Mouse (Mus musculus): ENCODE data around the gene Dusp27. TPM values are rescaled to one million over a fixed set of nuclear protein-coding genes. Genes with fewer than 3 reads are reported as not detected.

Dusp27 gene
- polyA plus RNA-seq, 1 experiment from 2014 or later = 4.7 TPM

DNA sequence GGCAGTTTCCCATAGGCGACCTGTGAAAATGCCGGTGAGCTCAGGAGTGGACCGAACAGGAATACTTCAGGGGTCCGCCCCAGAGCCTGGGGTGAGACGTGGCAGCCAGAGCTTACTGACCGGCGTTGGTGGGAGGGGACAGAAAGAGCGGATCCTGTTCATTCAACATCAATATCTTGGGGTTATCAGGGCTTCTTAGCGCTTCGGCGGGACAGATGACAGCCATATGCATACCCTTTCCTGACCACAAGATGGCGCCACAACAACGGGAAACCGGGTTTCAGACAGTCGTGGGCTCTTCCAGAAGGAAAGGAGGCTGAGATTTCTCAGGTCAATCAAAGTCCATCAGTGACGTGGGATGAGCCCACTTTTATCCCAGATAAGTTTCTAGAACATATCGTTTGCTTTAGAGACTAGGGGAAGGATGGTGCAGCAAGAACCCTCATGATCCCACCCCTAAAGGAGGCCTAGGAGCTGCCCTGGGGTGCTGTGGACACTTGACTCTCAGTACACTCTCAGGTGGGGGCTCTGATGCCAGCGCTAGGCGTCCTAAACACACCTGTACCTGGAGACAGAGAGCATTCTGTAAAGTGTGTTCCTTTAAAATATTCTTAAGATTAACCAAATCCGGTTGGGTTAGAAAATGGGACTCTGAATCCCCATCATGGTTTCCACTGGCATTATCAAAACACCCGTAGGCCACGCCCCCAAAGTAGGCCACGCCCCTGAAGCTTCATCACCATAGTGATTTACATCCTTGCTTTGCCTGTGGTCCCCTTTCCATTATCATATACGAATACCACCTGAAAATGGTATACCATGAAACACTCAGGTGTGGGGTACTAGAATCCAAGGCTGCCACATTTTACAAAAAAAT, 33.1 kb upstream of the Dusp27 start:
- H3K4me1 ChIP-seq (ENCODE audit: control insufficient read depth, insufficient read depth, low read length) = no peaks in the 10 kb centered on the region
- no peaks in the 10 kb centered on the region for H3K9me3 ChIP-seq (ENCODE audit: control insufficient read depth, low read length)
- H3K4me2 ChIP-seq (ENCODE audit: low read depth) = peak overlapping the region; percentile 28
- DNase-seq (ENCODE audit: low spot score) (peak; percentile 83), ATAC-seq (ENCODE audit: insufficient read depth, low FRiP score, low TSS enrichment) (peak; percentile 64; the same call in 1 of the 2 replicates)
- no peak overlapping the region for H3K9ac ChIP-seq (ENCODE audit: low read length)
- H3K27ac ChIP-seq (ENCODE audit: low read depth, low read length) = no peak overlapping the region
- H3K27me3 ChIP-seq (ENCODE audit: control insufficient read depth, insufficient read depth, low read length) = no peaks in the 10 kb centered on the region; the same call in 1 of the 2 replicates
- H3K36me3 ChIP-seq (ENCODE audit: control insufficient read depth, insufficient read depth, low read length) = no peaks in the 10 kb centered on the region
- H3K4me3 ChIP-seq (ENCODE audit: low read depth, low read length) = no peak overlapping the region
- WGBS = 17% methylated on average over 24 of the region's 24 CpGs

- 58% methylated on average over 5 of the region's 5 CpGs for WGBS
- Histone ChIP-seq H3K4me1 (ENCODE audit: control insufficient read depth, insufficient read depth, low read length) (no peaks in the 10 kb centered on the region), H3K9me3 (ENCODE audit: control insufficient read depth, low read length) (no peaks in the 10 kb centered on the region), H3K4me2 (ENCODE audit: low read depth) (peak overlapping the region; percentile 28), H3K4me3 (ENCODE audit: low read depth, low read length) (no peak overlapping the region), H3K27ac (ENCODE audit: low read depth, low read length) (no peak overlapping the region), H3K9ac (ENCODE audit: low read length) (no peak overlapping the region), H3K27me3 (ENCODE audit: control insufficient read depth, insufficient read depth, low read length) (peaks cover 4% of the 10 kb centered on the region; the same call in 1 of the 2 replicates), H3K36me3 (ENCODE audit: control insufficient read depth, insufficient read depth, low read length) (no peaks in the 10 kb centered on the region)
- DNase-seq (ENCODE audit: low spot score) = no peak
- ATAC-seq (ENCODE audit: insufficient read depth, low FRiP score, low TSS enrichment) = no peak
Measured at GRCm38 (mm10) chr1:166160111-166160510, 32.4 kb upstream of the Dusp27 start.

DNA sequence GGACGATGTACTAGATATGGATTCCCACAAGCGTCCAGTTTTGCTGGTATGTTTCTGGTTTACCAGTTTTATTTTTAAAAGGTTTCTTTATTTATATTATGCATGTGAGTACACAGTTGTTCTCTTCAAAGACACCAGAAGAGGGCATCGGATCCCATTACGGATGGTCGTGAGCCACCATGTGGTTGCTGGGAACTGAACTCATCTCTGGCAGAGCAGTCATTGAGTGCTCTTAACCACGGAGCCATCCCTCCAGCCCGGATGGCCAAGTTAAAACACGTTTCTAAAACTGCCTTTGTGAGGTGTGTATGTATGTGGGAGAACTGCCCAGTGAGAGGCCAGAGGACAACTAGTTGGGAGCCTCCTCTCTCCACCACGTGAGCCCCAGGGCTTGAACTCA, 30.9 kb upstream of the Dusp27 start:
- ATAC-seq (ENCODE audit: insufficient read depth, low FRiP score, low TSS enrichment) (no peak), DNase-seq (ENCODE audit: low spot score) (no peak)
- no peak overlapping the region for H3K9ac ChIP-seq (ENCODE audit: low read length)
- no peaks in the 10 kb centered on the region for H3K9me3 ChIP-seq (ENCODE audit: control insufficient read depth, low read length)
- H3K4me1 ChIP-seq (ENCODE audit: control insufficient read depth, insufficient read depth, low read length) = no peaks in the 10 kb centered on the region
- WGBS = 72% methylated on average over 9 of the region's 9 CpGs
- no peak overlapping the region for H3K4me2 ChIP-seq (ENCODE audit: low read depth)
- H3K27me3 ChIP-seq (ENCODE audit: control insufficient read depth, insufficient read depth, low read length) = peaks cover 8% of the 10 kb centered on the region; the same call in 1 of the 2 replicates
- H3K27ac ChIP-seq (ENCODE audit: low read depth, low read length) = no peak overlapping the region
- H3K4me3 ChIP-seq (ENCODE audit: low read depth, low read length) = no peak overlapping the region
- no peaks in the 10 kb centered on the region for H3K36me3 ChIP-seq (ENCODE audit: control insufficient read depth, insufficient read depth, low read length)

DNA sequence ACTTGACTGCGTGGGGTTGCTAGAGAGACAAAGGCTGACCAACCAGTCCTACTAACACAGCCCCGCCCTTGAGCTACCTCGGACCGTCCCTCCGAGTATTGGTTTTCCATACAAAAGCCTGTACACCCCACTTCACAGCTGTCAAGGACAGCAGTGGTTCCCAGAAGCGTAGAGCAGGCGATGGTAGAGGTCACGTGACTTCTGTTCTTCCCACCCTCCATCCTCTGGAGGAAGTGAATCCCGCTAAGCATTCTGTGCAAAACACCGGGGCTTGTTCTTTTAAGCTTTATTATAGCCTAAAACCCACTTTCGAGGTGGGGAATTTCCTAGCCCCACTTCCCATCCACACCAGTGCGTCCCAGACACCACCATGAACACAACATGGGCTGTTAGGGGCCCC, 30.0 kb upstream of the Dusp27 start:
- 85% methylated on average over 12 of the region's 12 CpGs for WGBS
- Histone ChIP-seq H3K9me3 (ENCODE audit: control insufficient read depth, low read length) (no peaks in the 10 kb centered on the region), H3K4me2 (ENCODE audit: low read depth) (no peak overlapping the region), H3K4me1 (ENCODE audit: control insufficient read depth, insufficient read depth, low read length) (no peaks in the 10 kb centered on the region), H3K27me3 (ENCODE audit: control insufficient read depth, insufficient read depth, low read length) (peaks cover 8% of the 10 kb centered on the region; the same call in 1 of the 2 replicates), H3K36me3 (ENCODE audit: control insufficient read depth, insufficient read depth, low read length) (no peaks in the 10 kb centered on the region), H3K27ac (ENCODE audit: low read depth, low read length) (no peak overlapping the region), H3K9ac (ENCODE audit: low read length) (no peak overlapping the region), H3K4me3 (ENCODE audit: low read depth, low read length) (no peak overlapping the region)
- ATAC-seq (ENCODE audit: insufficient read depth, low FRiP score, low TSS enrichment) (no peak), DNase-seq (ENCODE audit: low spot score) (no peak)

DNA sequence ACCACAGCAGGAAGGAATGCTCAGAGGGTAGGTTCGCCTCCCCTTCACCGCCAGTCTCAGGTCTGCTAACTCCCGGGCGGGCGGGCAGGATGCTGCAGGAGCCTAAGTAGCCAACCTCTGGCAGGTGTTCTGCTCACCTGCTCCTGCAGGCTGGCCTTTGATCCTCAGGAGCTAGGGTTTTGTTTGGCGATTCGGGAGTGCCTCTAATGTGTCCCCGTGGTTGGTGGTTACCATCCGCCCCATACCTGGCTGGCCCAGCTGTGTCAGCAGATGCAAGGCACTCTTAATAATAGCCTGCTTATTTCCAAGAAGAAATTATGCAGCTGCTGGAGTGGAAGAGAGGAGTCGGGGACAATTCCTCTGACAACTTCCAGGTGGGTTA, 27.4 kb upstream of the Dusp27 start:
- no peak for DNase-seq (ENCODE audit: low spot score)
- Histone ChIP-seq H3K4me1 (ENCODE audit: control insufficient read depth, insufficient read depth, low read length) (peaks cover 4% of the 10 kb centered on the region; the same call in 1 of the 2 replicates), H3K27ac (ENCODE audit: low read depth, low read length) (no peak overlapping the region), H3K9ac (ENCODE audit: low read length) (no peak overlapping the region), H3K9me3 (ENCODE audit: control insufficient read depth, low read length) (no peaks in the 10 kb centered on the region), H3K27me3 (ENCODE audit: control insufficient read depth, insufficient read depth, low read length) (peaks cover 8% of the 10 kb centered on the region; the same call in 1 of the 2 replicates), H3K4me3 (ENCODE audit: low read depth, low read length) (no peak overlapping the region), H3K4me2 (ENCODE audit: low read depth) (no peak overlapping the region), H3K36me3 (ENCODE audit: control insufficient read depth, insufficient read depth, low read length) (no peaks in the 10 kb centered on the region)
- no peak for ATAC-seq (ENCODE audit: insufficient read depth, low FRiP score, low TSS enrichment)
- WGBS = 47% methylated on average over 10 of the region's 10 CpGs

DNA sequence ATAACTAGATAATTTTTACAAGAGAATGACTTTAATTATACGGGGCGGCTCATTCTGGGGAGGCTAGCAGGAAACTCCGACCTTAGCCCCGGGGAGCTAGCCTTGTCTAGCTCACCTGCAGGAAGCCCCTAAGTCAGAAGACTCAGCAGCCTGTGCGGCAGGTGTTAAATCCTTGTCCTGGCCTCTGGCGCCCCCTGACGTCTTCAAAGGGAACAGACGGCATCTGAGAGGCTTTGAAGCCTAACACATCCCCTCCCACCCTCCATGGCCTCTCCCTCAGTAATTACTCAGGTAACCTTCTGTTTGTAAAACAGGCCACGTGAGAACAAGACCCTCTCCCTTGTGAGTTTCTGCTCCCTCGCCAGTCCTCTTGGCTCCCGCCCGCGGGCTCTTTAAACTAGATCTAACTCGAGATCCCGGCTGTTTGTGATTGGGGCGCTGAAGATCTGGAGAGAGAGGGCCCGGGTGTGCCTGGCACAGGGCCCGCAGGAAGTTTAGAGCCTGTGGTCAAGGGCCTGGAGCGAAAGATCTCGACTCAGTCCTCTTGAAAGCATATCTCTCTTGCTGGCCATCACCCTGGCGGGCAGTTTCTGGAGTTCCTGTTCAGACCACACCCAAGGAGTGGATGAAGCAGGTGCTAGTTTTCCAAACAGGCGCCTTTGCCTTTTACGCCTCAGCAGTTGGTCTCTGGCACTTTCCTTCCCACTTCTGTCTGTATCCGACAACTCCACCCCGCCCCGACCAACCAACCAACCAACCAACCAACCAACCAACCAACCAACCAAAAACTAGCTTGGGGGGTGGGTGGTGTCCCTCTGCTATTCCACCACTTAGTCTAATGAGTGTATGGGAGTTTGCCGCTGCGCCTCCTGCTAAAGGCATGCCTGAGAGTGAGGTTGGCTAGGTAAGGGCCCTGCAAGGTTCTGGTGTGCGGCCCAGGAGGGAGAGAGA, 26.7 kb upstream of the Dusp27 start:
- ATAC-seq (ENCODE audit: insufficient read depth, low FRiP score, low TSS enrichment) (peak; percentile 40; the same call in 1 of the 2 replicates), DNase-seq (ENCODE audit: low spot score) (peak; percentile 77)
- Histone ChIP-seq H3K9me3 (ENCODE audit: control insufficient read depth, low read length) (no peaks in the 10 kb centered on the region), H3K36me3 (ENCODE audit: control insufficient read depth, insufficient read depth, low read length) (no peaks in the 10 kb centered on the region), H3K4me2 (ENCODE audit: low read depth) (0 out of 2 replicates have a peak overlapping the region, but pooled peaks have one; percentile 10), H3K27ac (ENCODE audit: low read depth, low read length) (no peak overlapping the region), H3K9ac (ENCODE audit: low read length) (no peak overlapping the region), H3K4me1 (ENCODE audit: control insufficient read depth, insufficient read depth, low read length) (peaks cover 4% of the 10 kb centered on the region; the same call in 1 of the 2 replicates), H3K27me3 (ENCODE audit: control insufficient read depth, insufficient read depth, low read length) (peaks cover 8% of the 10 kb centered on the region; the same call in 1 of the 2 replicates), H3K4me3 (ENCODE audit: low read depth, low read length) (0 out of 2 replicates have a peak overlapping the region, but pooled peaks have one; percentile 8)
- WGBS = 16% methylated on average over 29 of the region's 29 CpGs

GRCm38 (mm10) chr1:166153351-166154120, 25.8 kb upstream of the Dusp27 start:
- no peaks in the 10 kb centered on the region for H3K9me3 ChIP-seq (ENCODE audit: control insufficient read depth, low read length)
- peaks cover 8% of the 10 kb centered on the region; the same call in 1 of the 2 replicates for H3K27me3 ChIP-seq (ENCODE audit: control insufficient read depth, insufficient read depth, low read length)
- H3K4me1 ChIP-seq (ENCODE audit: control insufficient read depth, insufficient read depth, low read length) = peaks cover 4% of the 10 kb centered on the region; the same call in 1 of the 2 replicates
- 13% methylated on average over 18 of the region's 18 CpGs for WGBS
- H3K9ac ChIP-seq (ENCODE audit: low read length) = no peak overlapping the region
- DNase-seq (ENCODE audit: low spot score) (peak; percentile 86), ATAC-seq (ENCODE audit: insufficient read depth, low FRiP score, low TSS enrichment) (no peak)
- no peak overlapping the region for H3K4me2 ChIP-seq (ENCODE audit: low read depth)
- no peak overlapping the region for H3K4me3 ChIP-seq (ENCODE audit: low read depth, low read length)
- H3K27ac ChIP-seq (ENCODE audit: low read depth, low read length) = no peak overlapping the region
- no peaks in the 10 kb centered on the region for H3K36me3 ChIP-seq (ENCODE audit: control insufficient read depth, insufficient read depth, low read length)

DNA sequence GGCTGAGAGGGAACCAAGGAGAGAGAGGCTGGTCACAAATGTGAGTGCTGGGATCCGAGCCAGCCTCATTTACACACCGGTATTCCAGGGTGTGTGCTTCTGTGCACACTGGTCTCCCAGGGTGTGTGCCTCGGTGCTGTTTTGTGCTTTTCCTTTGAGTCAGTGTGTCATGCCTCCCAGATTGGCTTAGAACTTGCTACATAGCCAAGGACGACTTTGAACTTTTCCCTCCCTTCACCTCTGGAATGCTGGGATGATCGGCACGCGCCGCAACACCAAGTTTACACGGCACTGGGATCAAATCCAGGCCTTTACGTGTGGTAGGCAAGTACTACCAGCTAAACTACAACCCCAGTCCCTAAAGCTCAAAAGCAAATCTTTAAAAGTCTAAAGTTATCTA, 24.3 kb upstream of the Dusp27 start:
- peaks cover 4% of the 10 kb centered on the region; the same call in 1 of the 2 replicates for H3K4me1 ChIP-seq (ENCODE audit: control insufficient read depth, insufficient read depth, low read length)
- no peak overlapping the region for H3K4me2 ChIP-seq (ENCODE audit: low read depth)
- ATAC-seq (ENCODE audit: insufficient read depth, low FRiP score, low TSS enrichment) = no peak
- no peak overlapping the region for H3K4me3 ChIP-seq (ENCODE audit: low read depth, low read length)
- H3K9me3 ChIP-seq (ENCODE audit: control insufficient read depth, low read length) = no peaks in the 10 kb centered on the region
- DNase-seq (ENCODE audit: low spot score) = no peak
- no peak overlapping the region for H3K27ac ChIP-seq (ENCODE audit: low read depth, low read length)
- H3K27me3 ChIP-seq (ENCODE audit: control insufficient read depth, insufficient read depth, low read length) = peaks cover 8% of the 10 kb centered on the region; the same call in 1 of the 2 replicates
- H3K9ac ChIP-seq (ENCODE audit: low read length) = no peak overlapping the region
- 94% methylated on average over 10 of the region's 10 CpGs for WGBS
- H3K36me3 ChIP-seq (ENCODE audit: control insufficient read depth, insufficient read depth, low read length) = no peaks in the 10 kb centered on the region
